Mouse (Mus musculus) gastrocnemius, adult 2 months (tissue): Measurements from ENCODE around the gene Gins2. TPM values are rescaled to one million over a fixed set of nuclear protein-coding genes. Genes with fewer than 3 reads are reported as not detected.

ENCODE experiments used
- DNase-seq: peaks from one replicate; pipeline ENCODE4 v3.0.0; 2022
- H3K27ac ChIP-seq: fragments of 200-600 bp; 2 replicates; pipeline ENCODE4 v1.8.1; 2022; ENCODE audit warnings: mild to moderate bottlenecking
- H3K4me3 ChIP-seq: fragments of 200-600 bp; 2 replicates; pipeline ENCODE4 v1.8.1; 2022; ENCODE audit warnings: mild to moderate bottlenecking, moderate library complexity
- CTCF ChIP-seq: fragments of 200-600 bp; IDR thresholded peaks from 2 replicates; pipeline ENCODE4 v1.8.1; 2022; ENCODE audit warnings: antibody characterized with exemption, mild to moderate bottlenecking, moderate library complexity
- intact Hi-C: fragments of 180-260 bp; cut with DNase I; formaldehyde crosslinking; loops from one replicate; pipeline ENCODE4 v1.15.1; 2025
- total RNA-seq, 2 experiments: library from RNA; stranded (reverse); gene quantifications; 2 replicates each; pipeline ENCODE4 v1.2.3; 2021

Gene Gins2
- total RNA-seq, 2 experiments from 2014 or later = 0.36 to 0.67 TPM

DNA sequence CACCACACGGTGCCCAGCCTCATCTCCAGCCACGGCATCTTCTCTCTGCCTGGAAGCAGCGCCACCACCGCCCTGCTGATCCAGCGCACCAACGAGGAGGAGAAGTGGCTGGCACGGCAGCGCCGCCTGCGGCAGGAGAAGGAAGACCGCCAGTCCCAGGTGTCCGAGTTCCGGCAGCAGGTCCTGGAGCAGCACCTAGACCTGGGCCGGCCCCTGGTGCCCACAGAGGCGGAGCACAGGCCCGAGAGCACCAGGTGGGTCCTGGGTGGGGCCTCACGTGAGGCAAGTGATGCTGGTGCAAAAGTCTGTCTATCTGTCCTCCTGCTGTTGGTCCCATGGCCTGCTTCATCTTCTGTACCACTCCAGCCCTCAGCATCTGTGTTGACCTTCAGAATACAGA is 20.0 kb downstream of the Gins2 start:
- no peak for DNase-seq
- Histone ChIP-seq H3K27ac (no peak overlapping the region), H3K4me3 (no peak overlapping the region)
- no peak for TF ChIP-seq CTCF
- intact Hi-C loops = no loop called here

DNA sequence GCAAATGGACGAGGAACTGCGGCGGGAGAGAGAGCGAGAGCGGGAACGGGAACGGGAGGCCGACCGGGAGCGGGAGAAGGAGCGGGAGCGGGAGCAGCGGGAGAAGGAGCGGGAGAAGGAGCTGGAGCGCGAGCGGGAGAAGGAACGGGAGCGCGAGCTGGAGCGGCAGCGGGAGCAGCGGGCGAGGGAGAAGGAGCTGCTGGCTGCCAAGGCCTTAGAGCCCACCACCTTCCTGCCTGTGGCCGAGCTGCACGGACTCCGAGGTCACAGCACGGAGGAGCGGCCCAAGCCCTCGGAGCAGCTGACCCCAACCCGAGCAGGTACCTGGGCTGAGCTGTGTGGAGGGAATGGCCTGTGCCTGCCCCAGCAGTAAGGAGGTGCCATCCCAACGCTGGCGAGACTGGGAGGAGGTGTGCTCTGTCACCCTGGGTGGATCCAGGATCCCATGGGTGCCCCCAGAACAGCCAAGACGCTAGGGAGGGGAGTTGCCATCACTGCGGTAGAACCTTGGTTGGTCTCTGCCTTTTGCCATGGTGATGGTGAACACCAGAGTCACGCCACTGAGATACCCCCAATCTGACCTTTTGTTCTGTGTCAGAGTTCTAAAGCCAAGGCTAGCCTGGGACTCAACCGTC is 20.8 kb downstream of the Gins2 start:
- Histone ChIP-seq H3K4me3 (no peak overlapping the region), H3K27ac (no peak overlapping the region)
- DNase-seq = no peak
- TF ChIP-seq CTCF = no peak
- intact Hi-C loops = no loop called here

DNA sequence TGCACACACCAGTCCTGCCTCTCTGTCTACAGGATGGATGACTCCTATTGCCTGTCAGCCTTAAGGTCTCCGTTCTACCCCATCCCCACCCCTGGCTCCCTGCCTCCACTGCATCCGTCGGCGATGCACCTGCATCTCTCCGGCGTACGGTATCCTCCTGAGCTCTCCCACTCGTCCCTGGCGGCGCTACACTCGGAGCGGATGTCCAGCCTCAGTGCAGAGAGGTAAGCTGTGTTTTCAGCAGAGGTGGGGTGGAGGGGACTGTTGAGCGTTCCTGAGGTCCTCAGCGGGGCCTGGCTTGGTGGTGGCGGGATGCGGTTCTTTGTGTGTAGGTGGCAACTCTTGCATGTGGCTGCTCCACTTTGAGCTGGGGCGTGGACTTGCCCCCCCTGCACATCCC is 21.4 kb downstream of the Gins2 start:
- no peak for TF ChIP-seq CTCF
- intact Hi-C loops = no loop called here
- Histone ChIP-seq H3K27ac (no peak overlapping the region), H3K4me3 (no peak overlapping the region)
- no peak for DNase-seq

DNA sequence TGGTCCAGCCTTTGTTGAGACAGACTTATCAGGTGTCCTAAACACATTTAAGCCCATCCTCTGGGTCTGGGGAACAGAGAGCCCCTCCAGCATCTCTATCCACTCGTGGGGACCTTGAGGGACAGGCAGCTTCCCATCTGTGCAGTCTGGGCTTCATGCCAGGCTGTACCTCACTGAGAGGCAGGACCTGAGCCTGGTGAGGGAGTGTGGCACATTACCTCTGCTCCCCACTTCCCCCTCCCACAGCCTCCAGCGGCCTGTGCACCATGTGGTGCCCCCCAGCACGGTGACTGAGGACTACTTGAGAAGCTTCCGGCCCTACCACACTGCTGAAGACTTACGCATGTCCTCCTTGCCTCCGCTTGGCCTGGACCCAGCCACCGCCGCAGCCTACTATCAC is 22.4 kb downstream of the Gins2 start:
- Histone ChIP-seq H3K4me3 (no peak overlapping the region), H3K27ac (no peak overlapping the region)
- no peak for DNase-seq
- intact Hi-C loops = no loop called here
- no peak for TF ChIP-seq CTCF

DNA sequence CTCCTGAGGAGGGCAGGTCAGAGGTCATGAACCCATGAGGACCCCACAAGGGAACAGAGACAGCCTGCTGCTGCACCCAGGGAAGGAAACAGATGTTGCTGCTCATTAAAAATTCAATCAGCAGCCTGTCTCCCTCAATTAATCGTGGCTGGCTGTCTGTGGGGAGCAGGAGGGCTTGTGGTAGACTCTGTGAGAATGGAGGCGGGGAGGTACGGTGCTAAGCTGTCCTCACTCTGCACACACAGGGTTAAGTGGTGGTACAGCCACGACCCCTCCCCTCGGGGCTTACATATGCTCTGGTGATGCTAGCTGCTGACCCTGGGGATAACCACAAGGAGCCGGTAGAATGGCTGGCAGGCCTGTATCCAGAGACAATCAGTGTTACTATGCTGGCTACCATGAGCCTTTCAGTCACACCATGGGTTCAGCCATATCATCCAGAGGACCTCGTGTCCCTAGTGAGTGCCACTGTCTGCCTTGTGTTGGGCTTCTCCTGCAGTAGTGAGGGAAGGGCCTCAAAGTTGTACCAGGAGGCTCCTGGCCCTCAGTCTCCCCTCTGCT is 23.9 kb downstream of the Gins2 start:
- H3K27ac ChIP-seq = peak overlapping the region; percentile 20; the same call in 1 of the 2 replicates
- no peak for DNase-seq
- no peak overlapping the region for H3K4me3 ChIP-seq
- intact Hi-C loops = no loop called here
- TF ChIP-seq CTCF = no peak

DNA sequence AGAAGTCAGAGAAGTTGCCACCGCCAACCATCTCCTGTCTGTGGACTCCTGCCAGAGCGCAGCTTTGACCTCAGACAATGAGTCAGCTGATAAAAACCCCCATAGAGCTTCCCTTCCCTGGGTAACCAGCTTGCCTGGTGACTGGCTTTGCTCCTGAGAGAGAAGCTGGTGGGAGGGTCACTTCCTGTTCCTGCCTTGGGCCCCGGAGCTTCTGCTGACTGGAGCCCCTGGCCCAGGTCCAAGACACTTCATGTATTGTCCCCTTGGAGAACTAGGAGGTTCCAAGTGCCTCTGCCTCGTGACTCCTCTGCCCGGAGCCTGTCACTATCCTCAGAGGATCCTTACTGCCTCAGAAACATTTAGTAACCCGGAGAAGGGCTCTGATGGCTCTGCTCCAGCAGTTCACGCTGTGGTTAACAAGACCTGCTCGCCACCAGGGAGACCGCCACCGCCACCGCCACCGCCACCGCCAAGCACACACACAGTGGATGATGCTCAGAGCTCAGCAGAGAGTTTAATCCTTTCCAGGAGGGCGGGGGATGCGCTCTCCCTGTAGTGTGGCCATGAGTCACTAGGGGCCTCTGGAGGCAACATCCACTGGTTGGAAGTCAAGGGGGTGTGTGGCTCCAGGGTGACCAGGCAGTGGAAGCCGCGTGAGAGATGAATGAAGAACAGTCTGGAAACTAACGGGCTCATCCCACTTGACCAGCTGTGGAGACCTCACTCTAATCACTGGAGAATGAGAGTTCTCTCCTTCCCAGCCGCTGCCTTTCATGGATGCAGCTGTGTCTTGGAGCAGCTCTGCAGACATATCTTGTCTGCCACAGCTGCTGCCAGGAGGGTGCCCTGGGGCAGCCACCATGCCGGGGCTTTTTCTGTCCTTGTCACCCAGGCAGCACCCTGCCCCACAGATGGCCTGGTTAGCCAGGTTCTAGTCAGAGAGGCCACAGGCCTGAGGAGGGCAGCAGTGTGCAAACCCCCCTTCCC is 25.0 kb downstream of the Gins2 start:
- peak; percentile 87 for DNase-seq
- H3K4me3 ChIP-seq = peak overlapping the region; percentile 42
- intact Hi-C loops = no loop called here
- no peak; the same call in 1 of the 2 replicates for TF ChIP-seq CTCF
- peak overlapping the region; percentile 71 for H3K27ac ChIP-seq

DNA sequence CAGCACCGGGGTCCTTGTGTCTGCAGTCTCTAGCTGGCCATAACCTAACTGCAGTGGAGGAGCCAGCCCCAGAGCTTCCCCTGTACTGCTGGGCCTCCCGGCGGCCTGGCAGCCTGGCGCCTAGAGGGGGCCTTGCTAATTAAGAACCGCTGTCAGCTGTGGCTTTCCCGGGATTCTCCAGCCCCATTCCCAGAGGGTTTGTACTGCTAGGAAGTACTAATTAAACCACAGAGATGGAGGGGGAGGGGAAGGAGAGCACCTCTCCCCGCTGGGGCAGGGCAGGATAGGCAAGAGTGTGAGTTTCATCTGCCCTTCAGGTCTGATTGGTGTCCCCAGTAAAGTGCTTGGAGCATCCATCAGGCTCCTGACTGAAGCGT is 25.8 kb downstream of the Gins2 start:
- TF ChIP-seq CTCF = no peak
- intact Hi-C loops = no loop called here
- Histone ChIP-seq H3K4me3 (peak overlapping the region; percentile 42), H3K27ac (peak overlapping the region; percentile 71)
- no peak for DNase-seq

DNA sequence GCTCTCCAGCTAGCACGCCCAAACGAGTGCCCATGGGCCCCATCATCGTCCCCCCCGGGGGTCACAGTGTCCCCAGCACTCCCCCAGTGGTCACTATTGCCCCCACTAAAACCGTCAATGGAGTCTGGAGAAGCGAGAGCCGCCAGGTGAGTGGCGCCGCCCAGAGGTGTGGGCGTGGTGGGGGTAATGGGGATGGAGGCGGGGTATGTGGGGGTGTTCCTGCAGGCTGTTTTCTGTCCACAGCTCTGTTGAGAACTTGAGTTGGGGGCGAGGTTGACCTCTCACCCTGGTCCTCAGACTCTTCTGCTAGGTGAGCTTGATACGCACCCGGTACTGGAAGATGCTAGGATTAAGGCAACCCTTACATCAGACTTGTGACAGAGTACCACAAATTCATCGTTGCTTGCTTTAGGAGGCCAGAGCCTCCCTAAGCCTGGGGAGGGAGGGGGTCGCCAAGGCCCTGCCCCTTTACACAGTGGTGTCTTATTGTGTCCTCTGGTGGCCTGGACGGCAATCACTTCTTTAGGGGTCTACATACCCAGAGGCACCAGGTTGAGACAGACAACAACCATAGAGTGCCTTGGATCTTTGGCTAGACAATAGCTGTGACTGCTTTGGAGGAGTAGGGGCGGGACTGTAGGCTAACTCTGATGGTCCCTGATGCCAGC is 26.3 kb downstream of the Gins2 start:
- intact Hi-C loops = no loop called here
- DNase-seq = no peak
- H3K27ac ChIP-seq = peak overlapping the region; percentile 71
- no peak for TF ChIP-seq CTCF
- H3K4me3 ChIP-seq = no peak overlapping the region

DNA sequence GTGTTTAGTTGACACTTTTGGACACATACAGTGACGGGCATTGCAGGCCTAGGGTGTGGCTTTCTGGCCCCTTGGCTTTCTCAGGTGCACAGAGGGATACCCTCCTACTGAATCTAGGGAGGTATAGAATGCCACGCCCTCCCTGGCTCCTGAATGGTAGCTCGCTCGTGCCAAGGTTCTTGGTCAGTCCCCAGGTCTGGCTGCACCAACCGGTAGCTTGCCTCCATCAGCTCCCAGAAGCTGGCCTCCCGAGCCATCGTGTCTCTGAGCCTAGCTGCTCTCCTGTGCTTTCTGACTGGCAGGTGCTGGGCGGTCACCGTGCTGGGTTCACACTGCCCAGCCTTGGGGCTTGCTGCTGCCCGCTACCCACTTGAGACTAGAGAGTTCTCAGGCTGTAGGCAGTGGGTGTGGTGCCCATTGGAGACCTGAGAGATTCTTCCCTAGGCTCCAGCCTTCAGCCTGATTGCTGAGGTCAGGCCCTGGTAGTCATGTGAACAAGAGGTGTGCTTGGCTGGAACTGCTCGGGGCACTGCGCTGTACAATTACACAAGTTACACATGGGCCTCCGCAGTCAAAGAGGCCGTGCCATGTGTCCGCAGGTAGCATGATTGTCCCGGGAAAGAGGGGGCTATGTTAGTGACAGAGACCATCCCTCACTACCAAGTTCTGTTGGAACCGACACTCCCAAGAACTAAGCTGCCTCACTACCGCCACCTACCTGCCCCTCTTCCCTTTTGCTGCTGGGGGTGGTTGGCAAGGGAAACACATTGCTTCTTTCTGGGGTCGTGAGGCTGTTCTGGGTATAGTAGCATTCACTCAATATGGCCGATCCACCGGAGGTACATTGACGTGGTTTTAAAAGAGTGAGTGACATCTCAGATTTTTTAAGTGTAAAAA is 27.3 kb downstream of the Gins2 start:
- Histone ChIP-seq H3K4me3 (no peak overlapping the region), H3K27ac (peak overlapping the region; percentile 24; the same call in 1 of the 2 replicates)
- TF ChIP-seq CTCF = peak; percentile 55
- no peak for DNase-seq
- intact Hi-C loops = no loop called here

DNA sequence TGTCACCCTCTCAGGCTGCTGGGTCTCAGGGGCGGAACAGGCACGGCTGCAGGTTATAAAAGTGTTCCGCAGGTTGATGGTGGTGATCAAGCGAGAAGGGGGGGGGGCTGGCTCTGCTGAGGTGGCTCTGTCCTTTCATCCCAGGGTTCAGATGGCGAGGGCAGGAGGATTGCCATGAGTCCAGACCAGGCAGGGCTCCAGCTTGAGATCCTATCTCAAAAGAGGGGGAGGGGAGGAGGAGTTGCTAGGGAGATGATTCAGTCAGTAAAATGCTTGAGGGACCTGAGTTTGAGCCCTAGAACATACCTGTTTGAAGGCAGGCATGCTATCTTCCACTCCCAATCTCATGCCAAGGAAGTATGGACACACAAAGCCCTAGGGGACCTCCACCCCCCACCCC is 28.6 kb downstream of the Gins2 start:
- DNase-seq = no peak
- no peak for TF ChIP-seq CTCF
- Histone ChIP-seq H3K27ac (no peak overlapping the region), H3K4me3 (no peak overlapping the region)
- intact Hi-C loops = no loop called here

DNA sequence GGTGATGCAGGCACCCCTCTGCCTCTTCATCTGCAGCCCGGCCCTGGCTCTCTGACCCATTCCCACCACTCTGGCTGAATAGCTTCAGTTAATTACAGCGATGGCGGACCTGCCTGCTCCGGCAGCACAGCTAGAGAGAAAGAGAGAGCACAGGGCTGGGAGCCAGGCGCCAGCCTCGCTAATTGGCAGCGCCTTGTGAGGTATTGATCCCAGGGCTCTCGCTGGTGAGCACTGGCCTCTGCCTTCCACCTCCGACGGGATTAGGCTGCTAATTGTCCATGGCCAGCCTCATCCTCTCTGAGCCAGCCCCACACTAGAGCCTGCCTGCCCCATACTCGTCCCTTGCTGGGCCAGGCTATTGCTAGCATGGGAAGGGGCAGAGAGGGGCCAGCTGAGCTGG is 29.4 kb downstream of the Gins2 start:
- intact Hi-C loops = no loop called here
- Histone ChIP-seq H3K4me3 (no peak overlapping the region), H3K27ac (0 out of 2 replicates have a peak overlapping the region, but pooled peaks have one; percentile 1)
- TF ChIP-seq CTCF = no peak
- DNase-seq = no peak

DNA sequence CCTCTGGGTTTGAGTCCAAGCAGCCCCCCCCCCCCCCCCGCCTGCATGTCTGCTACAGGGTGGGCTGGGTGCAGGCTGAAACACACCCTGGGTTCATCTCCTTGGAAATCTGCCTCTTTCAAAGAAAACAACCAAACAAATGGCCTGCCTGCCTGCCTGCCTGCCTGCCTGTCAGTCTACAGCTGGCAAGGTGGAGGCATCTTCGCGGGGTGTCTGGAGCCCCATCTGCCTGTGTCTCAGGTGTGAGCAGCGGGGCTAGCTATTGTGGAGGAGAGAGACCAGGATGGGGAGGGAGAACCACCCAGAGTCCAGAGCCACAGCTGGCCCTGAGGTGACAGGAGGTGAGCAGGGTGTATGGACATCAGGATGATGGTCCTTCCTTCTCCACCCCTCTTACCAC is 30.9 kb downstream of the Gins2 start:
- TF ChIP-seq CTCF = no peak
- DNase-seq = no peak
- Histone ChIP-seq H3K4me3 (no peak overlapping the region), H3K27ac (no peak overlapping the region)
- intact Hi-C loops = no loop called here
